Mouse (Mus musculus): ENCODE data around the gene Sucla2. TPM values are rescaled to one million over a fixed set of nuclear protein-coding genes. Genes with fewer than 3 reads are reported as not detected.

Gene Sucla2
- total RNA-seq (2014; fragmentation: Nextera tagmentation), result 58.4 and 68.2 TPM in 2 replicates
- 96.6 and 107 TPM in 2 replicates for total RNA-seq (2017)
- polyA plus RNA-seq (2012), result 17.1 and 17.5 TPM in 2 replicates

- ATAC-seq (ENCODE audit: extremely low read depth, insufficient number of reproducible peaks, low FRiP score, poor library complexity, severe bottlenecking) (peak; percentile 96), DNase-seq (ENCODE audit: low spot score) (peak; percentile 86)
- no peak for TF ChIP-seq POLR2AphosphoS5 (IDR thresholded peaks at IDR 0.05; ENCODE audit: insufficient replicate concordance, low read depth, low read length)
- TF ChIP-seq CTCF (IDR thresholded peaks at IDR 0.05; ENCODE audit: low read depth, low read length), result peak; percentile 89
- TF ChIP-seq TAL1 (conservative IDR thresholded peaks at IDR 0.05; ENCODE audit: low read depth, low read length), result no peak
Observed at GRCm38 (mm10) chr14:73524766-73525448, at the start of gene Sucla2. Gene Sucla2 (plus strand): TSS chr14:73525319.

GRCm38 (mm10) chr14:73475506-73475905 lies 49.6 kb upstream of the Sucla2 start:
- Histone ChIP-seq H3K27me3 (ENCODE audit: insufficient read depth, low read length) (no peaks in the 10 kb centered on the region), H3K36me3 (replicated peaks) (no peaks in the 10 kb centered on the region), H3K4me3 (ENCODE audit: low read depth, low read length) (no peak overlapping the region), H3K4me1 (ENCODE audit: insufficient read depth, low read depth, low read length) (peaks cover 29% of the 10 kb centered on the region), H3K9me3 (replicated peaks) (no peaks in the 10 kb centered on the region)
- DNase-seq (ENCODE audit: low spot score), result no peak
- TF ChIP-seq GATA1 (IDR thresholded peaks at IDR 0.05; ENCODE audit: borderline replicate concordance, low read length) (no peak), GATA2 (IDR thresholded peaks at IDR 0.05; ENCODE audit: borderline replicate concordance, low read depth, low read length) (no peak), TAL1 (conservative IDR thresholded peaks at IDR 0.05; ENCODE audit: low read depth, low read length) (no peak), CTCF (IDR thresholded peaks at IDR 0.05; ENCODE audit: low read depth, low read length) (no peak), POLR2AphosphoS5 (IDR thresholded peaks at IDR 0.05; ENCODE audit: insufficient replicate concordance, low read depth, low read length) (no peak)
- no peak for ATAC-seq (ENCODE audit: extremely low read depth, insufficient number of reproducible peaks, low FRiP score, poor library complexity, severe bottlenecking)

More at GRCm38 (mm10) chr14:73524766-73525448, at the start of gene Sucla2:
- Histone ChIP-seq H3K27me3 (ENCODE audit: insufficient read depth, low read length) (peaks cover under 1% of the 10 kb centered on the region; the same call in 1 of the 2 replicates), H3K4me1 (ENCODE audit: insufficient read depth, low read depth, low read length) (peaks cover 11% of the 10 kb centered on the region), H3K36me3 (replicated peaks) (peaks cover 2% of the 10 kb centered on the region), H3K4me3 (ENCODE audit: low read depth, low read length) (peak within 1 kb of the TSS; percentile 70), H3K9me3 (replicated peaks) (no peaks in the 10 kb centered on the region)

GRCm38 (mm10) chr14:73476361-73476934 lies 48.7 kb upstream of the Sucla2 start:
- Histone ChIP-seq H3K27me3 (ENCODE audit: insufficient read depth, low read length) (no peaks in the 10 kb centered on the region), H3K4me1 (ENCODE audit: insufficient read depth, low read depth, low read length) (peaks cover 25% of the 10 kb centered on the region), H3K9me3 (replicated peaks) (no peaks in the 10 kb centered on the region), H3K4me3 (ENCODE audit: low read depth, low read length) (no peak overlapping the region), H3K36me3 (replicated peaks) (no peaks in the 10 kb centered on the region)
- TF ChIP-seq POLR2AphosphoS5 (IDR thresholded peaks at IDR 0.05; ENCODE audit: insufficient replicate concordance, low read depth, low read length) (no peak), GATA2 (IDR thresholded peaks at IDR 0.05; ENCODE audit: borderline replicate concordance, low read depth, low read length) (no peak), TAL1 (conservative IDR thresholded peaks at IDR 0.05; ENCODE audit: low read depth, low read length) (no peak), CTCF (IDR thresholded peaks at IDR 0.05; ENCODE audit: low read depth, low read length) (no peak), GATA1 (IDR thresholded peaks at IDR 0.05; ENCODE audit: borderline replicate concordance, low read length) (no peak)
- DNase-seq (ENCODE audit: low spot score) (no peak), ATAC-seq (ENCODE audit: extremely low read depth, insufficient number of reproducible peaks, low FRiP score, poor library complexity, severe bottlenecking) (no peak)

- Histone ChIP-seq H3K27me3 (ENCODE audit: insufficient read depth, low read length) (no peaks in the 10 kb centered on the region), H3K4me3 (ENCODE audit: low read depth, low read length) (no peak overlapping the region), H3K36me3 (replicated peaks) (no peaks in the 10 kb centered on the region), H3K9me3 (replicated peaks) (no peaks in the 10 kb centered on the region), H3K4me1 (ENCODE audit: insufficient read depth, low read depth, low read length) (peaks cover 25% of the 10 kb centered on the region)
- DNase-seq (ENCODE audit: low spot score) (no peak), ATAC-seq (ENCODE audit: extremely low read depth, insufficient number of reproducible peaks, low FRiP score, poor library complexity, severe bottlenecking) (no peak)
- TF ChIP-seq CTCF (IDR thresholded peaks at IDR 0.05; ENCODE audit: low read depth, low read length) (no peak), GATA1 (IDR thresholded peaks at IDR 0.05; ENCODE audit: borderline replicate concordance, low read length) (no peak), TAL1 (conservative IDR thresholded peaks at IDR 0.05; ENCODE audit: low read depth, low read length) (no peak), POLR2AphosphoS5 (IDR thresholded peaks at IDR 0.05; ENCODE audit: insufficient replicate concordance, low read depth, low read length) (no peak), GATA2 (IDR thresholded peaks at IDR 0.05; ENCODE audit: borderline replicate concordance, low read depth, low read length) (no peak)
Observed at GRCm38 (mm10) chr14:73477077-73477476, 48.0 kb upstream of the Sucla2 start.

GRCm38 (mm10) chr14:73478321-73478720 lies 46.8 kb upstream of the Sucla2 start:
- ATAC-seq (ENCODE audit: extremely low read depth, insufficient number of reproducible peaks, low FRiP score, poor library complexity, severe bottlenecking) (no peak), DNase-seq (ENCODE audit: low spot score) (no peak)
- no peak overlapping the region for H3K4me3 ChIP-seq (ENCODE audit: low read depth, low read length)
- TF ChIP-seq POLR2AphosphoS5 (IDR thresholded peaks at IDR 0.05; ENCODE audit: insufficient replicate concordance, low read depth, low read length) (no peak), CTCF (IDR thresholded peaks at IDR 0.05; ENCODE audit: low read depth, low read length) (no peak), TAL1 (conservative IDR thresholded peaks at IDR 0.05; ENCODE audit: low read depth, low read length) (no peak), GATA1 (IDR thresholded peaks at IDR 0.05; ENCODE audit: borderline replicate concordance, low read length) (no peak), GATA2 (IDR thresholded peaks at IDR 0.05; ENCODE audit: borderline replicate concordance, low read depth, low read length) (no peak)
- H3K9me3 ChIP-seq (replicated peaks), result no peaks in the 10 kb centered on the region
- H3K4me1 ChIP-seq (ENCODE audit: insufficient read depth, low read depth, low read length), result peaks cover 26% of the 10 kb centered on the region
- no peaks in the 10 kb centered on the region for H3K36me3 ChIP-seq (replicated peaks)
- no peaks in the 10 kb centered on the region for H3K27me3 ChIP-seq (ENCODE audit: insufficient read depth, low read length)

GRCm38 (mm10) chr14:73479771-73480170 lies 45.3 kb upstream of the Sucla2 start:
- Histone ChIP-seq H3K9me3 (replicated peaks) (no peaks in the 10 kb centered on the region), H3K4me3 (ENCODE audit: low read depth, low read length) (no peak overlapping the region)
- no peak for DNase-seq (ENCODE audit: low spot score)

More at GRCm38 (mm10) chr14:73479771-73480170, 45.3 kb upstream of the Sucla2 start:
- H3K27me3 ChIP-seq (ENCODE audit: insufficient read depth, low read length), result no peaks in the 10 kb centered on the region
- no peak for ATAC-seq (ENCODE audit: extremely low read depth, insufficient number of reproducible peaks, low FRiP score, poor library complexity, severe bottlenecking)
- peaks cover 26% of the 10 kb centered on the region for H3K4me1 ChIP-seq (ENCODE audit: insufficient read depth, low read depth, low read length)
- H3K36me3 ChIP-seq (replicated peaks), result no peaks in the 10 kb centered on the region
- TF ChIP-seq CTCF (IDR thresholded peaks at IDR 0.05; ENCODE audit: low read depth, low read length) (no peak), TAL1 (conservative IDR thresholded peaks at IDR 0.05; ENCODE audit: low read depth, low read length) (no peak), POLR2AphosphoS5 (IDR thresholded peaks at IDR 0.05; ENCODE audit: insufficient replicate concordance, low read depth, low read length) (no peak), GATA2 (IDR thresholded peaks at IDR 0.05; ENCODE audit: borderline replicate concordance, low read depth, low read length) (no peak), GATA1 (IDR thresholded peaks at IDR 0.05; ENCODE audit: borderline replicate concordance, low read length) (no peak)
